Mouse (Mus musculus) heart, embryonic 11.5 days (tissue): Measurements from ENCODE around the gene B2m. TPM values are rescaled to one million over a fixed set of nuclear protein-coding genes. Genes with fewer than 3 reads are reported as not detected.

Source experiments
- ATAC-seq: fragments of 200-750 bp; cut with Nextera tagmentation; replicated peaks from 2 replicates; pipeline ENCODE4 v1.8.0; 2017; ENCODE audit warnings: moderate library complexity; ENCODE audit not compliant: insufficient number of reproducible peaks, low FRiP score, low TSS enrichment
- H3K27ac ChIP-seq: fragments of 300-500 bp; sonication (generic); 2 replicates; pipeline ENCODE4 v1.5.1; 2014; ENCODE audit warnings: mild to moderate bottlenecking, low read depth, low read length
- H3K27me3 ChIP-seq: fragments of 300-500 bp; sonication (generic); 2 replicates; pipeline ENCODE4 v1.6.1; 2014; ENCODE audit warnings: mild to moderate bottlenecking, low read length, mixed read lengths; ENCODE audit not compliant: control insufficient read depth, insufficient read depth
- H3K36me3 ChIP-seq: fragments of 300-500 bp; sonication (generic); 2 replicates; pipeline ENCODE4 v1.6.1; 2014; ENCODE audit warnings: mild to moderate bottlenecking, low read length, moderate library complexity, mixed read lengths; ENCODE audit not compliant: control insufficient read depth, insufficient read depth
- H3K4me1 ChIP-seq: fragments of 300-500 bp; sonication (generic); 2 replicates; pipeline ENCODE4 v1.6.1; 2014; ENCODE audit warnings: low read length; ENCODE audit not compliant: control insufficient read depth, insufficient read depth
- H3K4me2 ChIP-seq: fragments of 300-500 bp; sonication (generic); 2 replicates; pipeline ENCODE4 v1.6.1; 2014; ENCODE audit warnings: mild to moderate bottlenecking, moderate library complexity
- H3K4me3 ChIP-seq: fragments of 300-500 bp; sonication (generic); 2 replicates; pipeline ENCODE4 v1.5.1; 2014; ENCODE audit warnings: low read depth, low read length
- H3K9ac ChIP-seq: fragments of 300-500 bp; sonication (generic); 2 replicates; pipeline ENCODE4 v1.6.1; 2014; ENCODE audit warnings: mild to moderate bottlenecking, low read depth, low read length, moderate library complexity
- H3K9me3 ChIP-seq: fragments of 300-500 bp; sonication (generic); replicated peaks from 2 replicates; pipeline ENCODE4 v1.6.1; 2016; ENCODE audit warnings: low read length; ENCODE audit not compliant: control insufficient read depth
- WGBS: fragments of 180-500 bp; shearing (Covaris S2); extraction: QIAGEN DNeasy Blood & Tissue Kit; methylation state at CpG from one replicate; pipeline ENCODE4 v1.1.7; 2014; ENCODE audit not compliant: insufficient replicate concordance; 5-methylcytosine and 5-hydroxymethylcytosine counted together
- polyA plus RNA-seq: library from polyadenylated mRNA; unstranded; fragments of >200 nt; fragmentation: Nextera tagmentation; extraction: Ambion mirVana; gene quantifications from 2 replicates; pipeline ENCODE4 v1.2.1, GENCODE M21; 2014

The B2m gene
- polyA plus RNA-seq, 1 experiment from 2014 or later: 224 TPM

DNA sequence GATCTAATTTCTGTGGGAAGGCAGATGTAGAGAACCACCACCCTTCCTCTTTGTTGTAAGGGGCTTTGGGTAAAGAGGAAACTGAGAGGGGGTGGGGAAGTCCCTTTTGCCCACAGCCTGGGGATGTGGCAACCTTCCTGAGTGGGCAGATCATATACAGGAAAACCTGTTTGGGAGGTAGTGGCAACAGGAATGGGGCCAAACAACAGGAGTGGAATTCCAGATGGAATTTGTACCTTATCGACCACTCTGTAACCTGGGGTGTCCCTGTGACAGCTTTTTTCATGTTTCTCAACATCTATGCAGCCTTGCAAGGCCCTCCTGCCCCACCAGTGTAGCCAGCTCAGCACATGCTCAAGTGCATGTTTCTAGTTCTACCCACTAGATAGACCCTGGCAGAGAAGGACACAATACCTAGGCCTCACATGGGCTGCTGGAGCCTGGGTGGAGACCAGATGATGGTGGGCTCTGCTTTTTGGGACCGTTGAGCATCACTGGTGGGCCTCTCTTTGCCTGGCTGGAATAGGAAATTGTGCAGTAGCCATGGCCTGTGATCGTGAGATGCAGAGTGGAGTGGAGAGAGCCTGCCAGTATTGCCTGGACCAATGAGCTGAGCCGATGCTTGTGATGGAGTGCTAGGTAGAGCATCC lies 8.7 kb downstream of the B2m start:
- Histone ChIP-seq H3K4me3 (no peak overlapping the region), H3K9ac (no peak overlapping the region), H3K27me3 (no peaks in the 10 kb centered on the region), H3K4me1 (0 out of 2 replicates have a peak, but pooled peaks cover 4% of the 10 kb centered on the region), H3K4me2 (no peak overlapping the region), H3K27ac (no peak overlapping the region), H3K36me3 (no peaks in the 10 kb centered on the region), H3K9me3 (no peaks in the 10 kb centered on the region)
- no peak for ATAC-seq
- WGBS: 83% methylated on average over 4 of the region's 4 CpGs

DNA sequence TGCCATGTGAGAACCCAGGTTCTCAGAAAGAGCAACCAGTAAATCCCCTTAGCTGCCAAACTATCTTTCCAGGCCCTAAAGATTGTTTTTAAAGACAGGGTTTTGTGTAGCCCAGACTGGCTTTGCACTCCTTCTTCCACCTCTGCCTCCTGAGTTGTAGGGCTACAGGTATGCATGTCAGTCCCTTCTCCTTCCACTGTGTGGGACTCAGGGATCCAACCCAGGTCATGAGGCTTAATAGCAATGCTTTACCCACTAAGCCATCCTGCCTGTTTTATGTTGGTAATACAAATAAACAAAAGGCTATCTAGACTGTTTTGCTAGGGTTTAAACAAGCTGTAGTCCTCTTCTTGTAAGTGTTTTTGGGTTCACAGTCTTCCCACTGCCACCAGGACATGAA lies 10.1 kb downstream of the B2m start:
- Histone ChIP-seq H3K27me3 (no peaks in the 10 kb centered on the region), H3K4me1 (0 out of 2 replicates have a peak, but pooled peaks cover 4% of the 10 kb centered on the region), H3K4me3 (no peak overlapping the region), H3K4me2 (no peak overlapping the region), H3K9ac (no peak overlapping the region), H3K27ac (no peak overlapping the region), H3K9me3 (no peaks in the 10 kb centered on the region), H3K36me3 (no peaks in the 10 kb centered on the region)
- ATAC-seq: no peak

DNA sequence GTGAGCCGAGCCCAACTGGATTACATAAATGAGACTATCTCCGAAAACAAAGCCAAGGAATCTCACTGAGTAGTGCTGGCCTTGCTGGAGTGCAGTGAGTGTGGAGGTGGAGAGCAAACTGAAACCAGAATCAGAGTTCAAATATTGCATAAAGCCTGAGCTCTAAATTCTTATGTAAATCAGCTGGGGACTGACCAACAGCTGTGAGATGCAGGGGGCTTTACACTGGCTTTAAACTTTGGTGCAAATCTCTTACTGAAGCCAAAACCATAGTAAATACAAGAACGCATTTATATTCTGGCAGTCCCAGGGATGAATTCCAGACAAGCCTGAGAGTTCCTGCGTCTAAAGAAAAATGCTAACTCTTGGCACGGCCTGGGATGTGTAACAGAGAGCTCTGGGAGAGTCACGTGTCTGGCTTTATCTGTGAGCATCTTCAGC lies 10.9 kb downstream of the B2m start:
- Histone ChIP-seq H3K4me1 (0 out of 2 replicates have a peak, but pooled peaks cover 4% of the 10 kb centered on the region), H3K4me3 (no peak overlapping the region), H3K9me3 (no peaks in the 10 kb centered on the region), H3K4me2 (no peak overlapping the region), H3K27ac (no peak overlapping the region), H3K27me3 (no peaks in the 10 kb centered on the region), H3K36me3 (no peaks in the 10 kb centered on the region), H3K9ac (no peak overlapping the region)
- 49% methylated on average over 6 of the region's 6 CpGs for WGBS
- ATAC-seq: no peak

DNA sequence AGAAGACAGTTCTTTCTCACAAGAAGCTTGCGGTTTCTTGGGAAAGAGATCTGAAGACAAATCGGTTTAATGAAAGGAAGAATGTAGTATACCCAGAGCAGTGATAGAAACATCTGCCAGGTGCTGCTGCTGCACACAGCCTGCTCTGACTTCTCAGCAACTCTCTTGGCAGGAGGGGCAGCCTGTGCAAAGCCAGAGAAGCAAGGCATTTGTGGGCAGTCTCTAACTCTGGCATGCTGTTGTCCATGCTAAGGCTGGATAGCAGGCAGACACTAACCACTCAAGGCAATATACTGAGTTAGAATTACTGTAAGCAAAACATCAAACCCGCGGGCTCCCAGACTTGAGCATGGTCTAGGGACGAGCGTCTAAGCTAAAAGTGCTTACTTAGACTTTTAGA lies 12.2 kb downstream of the B2m start:
- no peak overlapping the region for H3K27ac ChIP-seq
- WGBS: 82% methylated on average over 6 of the region's 6 CpGs

DNA sequence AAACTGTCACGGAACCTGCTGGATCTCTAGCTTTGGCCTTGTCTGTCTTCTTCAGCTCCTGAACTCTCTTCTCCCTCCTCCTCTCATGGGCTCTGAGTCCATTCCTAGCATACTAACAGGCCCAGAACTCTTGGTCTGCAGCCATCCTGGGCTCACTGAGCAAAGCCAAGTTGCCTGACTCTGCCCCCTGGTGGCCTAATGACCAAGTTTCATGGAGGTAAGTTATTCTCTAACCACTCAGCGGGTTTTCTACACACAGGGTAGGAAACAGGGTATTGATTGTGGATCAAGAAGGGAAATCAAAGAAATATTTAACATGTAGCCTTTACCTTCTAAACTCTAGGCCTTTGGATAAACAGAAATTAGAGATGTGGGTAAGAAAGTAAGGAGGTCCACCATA lies 13.2 kb downstream of the B2m start, which contains the start of gene Trim69:
Trim69 (plus strand) TSS at position 21 of the 400 bp plus-strand sequence.
- Histone ChIP-seq H3K4me3 (no peak within 1 kb of the TSS), H3K9me3 (no peaks in the 10 kb centered on the region), H3K27ac (peak within 1 kb of the TSS; percentile 30; the same call in 1 of the 2 replicates), H3K27me3 (no peaks in the 10 kb centered on the region), H3K9ac (no peak within 1 kb of the TSS), H3K36me3 (no peaks in the 10 kb centered on the region), H3K4me1 (0 out of 2 replicates have a peak, but pooled peaks cover 4% of the 10 kb centered on the region), H3K4me2 (no peak within 1 kb of the TSS)
- ATAC-seq: no peak
- 36% methylated on average over 2 of the region's 2 CpGs for WGBS

More for the DNA sequence above, 12.2 kb downstream of the B2m start:
- Histone ChIP-seq H3K4me1 (0 out of 2 replicates have a peak, but pooled peaks cover 4% of the 10 kb centered on the region), H3K4me2 (no peak overlapping the region), H3K9me3 (no peaks in the 10 kb centered on the region), H3K27me3 (no peaks in the 10 kb centered on the region), H3K9ac (no peak overlapping the region), H3K4me3 (no peak overlapping the region), H3K36me3 (no peaks in the 10 kb centered on the region)
- no peak for ATAC-seq

DNA sequence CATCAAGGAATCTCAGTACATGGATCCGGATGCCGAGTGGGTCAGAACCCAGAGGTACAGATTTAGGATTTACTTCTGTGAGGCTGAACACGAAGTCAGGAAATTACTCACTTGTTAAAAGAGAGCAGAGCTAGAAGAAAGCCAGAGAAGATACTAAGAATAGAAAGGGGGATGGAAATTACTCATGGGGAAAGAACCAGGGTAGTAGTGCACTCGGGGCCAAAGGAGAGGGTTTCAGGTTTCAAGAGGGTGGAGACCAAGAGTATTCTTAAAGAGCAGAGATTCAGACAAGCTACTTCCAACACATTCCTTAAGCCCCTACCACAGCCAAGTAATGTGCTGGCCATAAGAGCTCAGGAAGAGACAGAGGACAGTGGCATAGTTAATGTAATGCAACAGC lies 14.1 kb downstream of the B2m start:
- Histone ChIP-seq H3K4me2 (no peak overlapping the region), H3K4me1 (0 out of 2 replicates have a peak, but pooled peaks cover 4% of the 10 kb centered on the region), H3K27me3 (no peaks in the 10 kb centered on the region), H3K4me3 (no peak overlapping the region), H3K27ac (peak overlapping the region; percentile 30; the same call in 1 of the 2 replicates), H3K9me3 (no peaks in the 10 kb centered on the region), H3K36me3 (no peaks in the 10 kb centered on the region), H3K9ac (no peak overlapping the region)
- no peak for ATAC-seq
- 19% methylated on average over 4 of the region's 4 CpGs for WGBS

DNA sequence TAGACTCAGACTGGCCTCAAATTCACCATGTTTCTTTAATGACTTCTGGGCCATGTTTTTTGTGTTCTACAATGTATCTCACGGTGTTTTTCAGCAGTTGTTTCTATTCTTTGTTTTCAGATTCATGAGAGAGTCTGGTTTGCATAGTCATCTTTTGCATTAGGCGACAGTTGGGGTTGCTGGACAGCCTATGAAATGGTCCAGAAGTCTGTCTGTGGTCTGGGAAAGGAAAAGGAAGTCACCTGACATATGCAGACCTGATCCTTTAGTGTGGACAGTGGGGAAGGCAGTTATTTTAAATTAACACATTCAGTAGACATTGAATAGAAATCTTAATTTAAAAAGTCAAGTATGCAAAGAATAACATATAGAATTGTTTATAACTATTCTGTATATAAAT lies 15.0 kb downstream of the B2m start:
- no peak for ATAC-seq

DNA sequence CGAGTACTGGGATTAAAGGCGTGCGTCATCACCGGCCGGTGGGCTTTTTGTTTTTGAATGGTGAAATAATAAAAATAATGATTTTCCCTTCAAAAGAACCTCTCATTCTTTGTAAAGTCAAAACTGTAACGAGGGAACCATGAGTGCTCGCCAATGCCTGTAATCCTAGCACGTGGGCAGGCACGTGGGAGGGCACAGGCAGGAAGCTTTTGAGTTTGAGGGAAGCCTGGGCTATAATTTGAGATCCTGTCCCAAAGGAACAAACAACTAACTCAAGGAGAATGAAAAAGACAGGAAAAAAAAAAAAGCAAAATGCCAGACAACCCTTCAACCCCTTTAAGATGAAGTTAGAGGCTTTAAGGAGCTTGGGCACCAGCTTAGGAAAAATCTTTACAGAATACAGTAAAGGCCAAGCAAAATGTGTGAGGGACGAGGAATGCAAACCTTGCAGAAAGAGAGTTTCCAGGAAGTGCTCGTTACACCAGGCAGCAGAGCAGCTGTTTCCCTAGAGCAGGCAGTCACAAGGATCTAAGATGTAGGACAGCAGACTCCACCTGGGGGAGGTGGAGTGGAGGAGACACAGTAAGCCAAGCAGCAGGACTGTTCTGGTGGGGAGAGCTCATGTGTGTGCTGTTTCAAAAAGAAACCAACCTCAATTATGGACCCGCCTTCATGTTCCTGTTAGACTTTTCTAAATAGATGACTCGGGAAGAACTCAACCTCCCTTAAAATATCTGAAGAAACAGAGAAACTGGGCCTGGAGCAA lies 16.1 kb downstream of the B2m start:
- Histone ChIP-seq H3K9me3 (no peaks in the 10 kb centered on the region), H3K4me3 (no peak overlapping the region), H3K9ac (no peak overlapping the region), H3K36me3 (no peaks in the 10 kb centered on the region), H3K27me3 (no peaks in the 10 kb centered on the region), H3K4me1 (0 out of 2 replicates have a peak, but pooled peaks cover 3% of the 10 kb centered on the region), H3K4me2 (no peak overlapping the region), H3K27ac (no peak overlapping the region)
- WGBS: 73% methylated on average over 13 of the region's 13 CpGs
- no peak; the same call in 1 of the 2 replicates for ATAC-seq

More for the DNA sequence above, 15.0 kb downstream of the B2m start:
- Histone ChIP-seq H3K9me3 (no peaks in the 10 kb centered on the region), H3K36me3 (no peaks in the 10 kb centered on the region), H3K27me3 (no peaks in the 10 kb centered on the region), H3K4me3 (no peak overlapping the region), H3K9ac (no peak overlapping the region), H3K27ac (no peak overlapping the region), H3K4me1 (0 out of 2 replicates have a peak, but pooled peaks cover 4% of the 10 kb centered on the region), H3K4me2 (no peak overlapping the region)
- WGBS: 79% methylated on average over 2 of the region's 2 CpGs
